Mouse (Mus musculus) heart, embryonic 15.5 days (tissue): Measurements from ENCODE around the gene Rrp36. TPM values are rescaled to one million over a fixed set of nuclear protein-coding genes. Genes with fewer than 3 reads are reported as not detected.

Experiments
- ATAC-seq: fragments of 200-750 bp; cut with Nextera tagmentation; replicated peaks from 2 replicates; pipeline ENCODE4 v1.8.0; 2017; ENCODE audit warnings: low read depth, moderate TSS enrichment; ENCODE audit not compliant: insufficient number of reproducible peaks, insufficient read depth, low FRiP score
- H3K27ac ChIP-seq: fragments of 300-500 bp; sonication (generic); 2 replicates; pipeline ENCODE4 v1.5.1; 2015; ENCODE audit warnings: mild to moderate bottlenecking, inconsistent platforms
- H3K27me3 ChIP-seq: fragments of 300-500 bp; sonication (generic); 2 replicates; pipeline ENCODE4 v1.6.1; 2015; ENCODE audit warnings: inconsistent platforms
- H3K36me3 ChIP-seq: fragments of 300-500 bp; sonication (generic); 2 replicates; pipeline ENCODE4 v1.6.1; 2015; ENCODE audit warnings: mild to moderate bottlenecking, inconsistent platforms
- H3K4me1 ChIP-seq: fragments of 300-500 bp; sonication (generic); replicated peaks from 2 replicates; pipeline ENCODE4 v1.6.1; 2015; ENCODE audit warnings: inconsistent platforms
- H3K4me2 ChIP-seq: fragments of 300-500 bp; sonication (generic); 2 replicates; pipeline ENCODE4 v1.6.1; 2015; ENCODE audit warnings: inconsistent platforms, mild to moderate bottlenecking, moderate library complexity
- H3K4me3 ChIP-seq: fragments of 300-500 bp; sonication (generic); 2 replicates; pipeline ENCODE4 v1.5.1; 2015; ENCODE audit warnings: mild to moderate bottlenecking, inconsistent platforms
- H3K9ac ChIP-seq: fragments of 300-500 bp; sonication (generic); 2 replicates; pipeline ENCODE4 v1.6.1; 2015; ENCODE audit warnings: mild to moderate bottlenecking, inconsistent platforms
- H3K9me3 ChIP-seq: fragments of 300-500 bp; sonication (generic); replicated peaks from 2 replicates; pipeline ENCODE4 v1.6.1; 2016; ENCODE audit warnings: inconsistent platforms
- WGBS: fragments of 180-500 bp; shearing (Covaris S2); methylation state at CpG from one replicate; pipeline ENCODE4 v1.1.7; 2015; ENCODE audit warnings: mixed read lengths; 5-methylcytosine and 5-hydroxymethylcytosine counted together
- polyA plus RNA-seq: library from polyadenylated mRNA; unstranded; fragments of >200 nt; fragmentation: Nextera tagmentation; extraction: Ambion mirVana; gene quantifications from 2 replicates; pipeline ENCODE4 v1.2.1, GENCODE M21; 2015

Gene Rrp36
- polyA plus RNA-seq, 1 experiment from 2014 or later, result 33.2 TPM

- 4% methylated on average over 41 of the region's 41 CpGs for WGBS
Measured at GRCm38 (mm10) chr17:46703971-46704886, 30.1 kb upstream of the Rrp36 start.

DNA sequence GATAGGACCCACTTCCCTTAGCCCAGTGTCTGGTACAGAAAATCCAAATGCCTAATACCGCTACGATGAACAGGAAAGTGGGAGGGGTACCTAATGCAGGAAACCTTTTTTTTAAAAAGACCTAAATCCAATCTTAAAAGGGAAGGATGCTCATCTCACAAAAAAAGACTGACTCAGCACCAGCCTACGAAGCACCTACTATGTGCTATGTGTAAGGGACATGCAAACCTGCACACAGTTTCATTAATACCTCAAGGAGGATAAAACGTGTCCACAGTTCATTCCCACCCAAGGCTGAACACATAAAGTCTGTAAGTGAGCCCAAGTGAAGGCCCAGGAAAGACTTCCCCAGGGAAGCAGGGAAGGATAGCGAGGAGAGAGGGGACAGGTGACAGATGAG lies 28.4 kb upstream of the Rrp36 start:
- H3K36me3 ChIP-seq, result peaks cover 6% of the 10 kb centered on the region; the same call in 1 of the 2 replicates
- H3K27me3 ChIP-seq, result no peaks in the 10 kb centered on the region
- WGBS, result 84% methylated on average over 5 of the region's 5 CpGs
- peak overlapping the region; percentile 98; the same call in 1 of the 2 replicates for H3K4me3 ChIP-seq
- no peak overlapping the region; the same call in 1 of the 2 replicates for H3K9ac ChIP-seq
- H3K27ac ChIP-seq, result no peak overlapping the region
- ATAC-seq, result no peak
- peaks cover 30% of the 10 kb centered on the region for H3K4me1 ChIP-seq
- peak overlapping the region; percentile 91 for H3K4me2 ChIP-seq
- no peaks in the 10 kb centered on the region for H3K9me3 ChIP-seq

More at GRCm38 (mm10) chr17:46703971-46704886, 30.1 kb upstream of the Rrp36 start:
- ATAC-seq, result peak; percentile 78
- Histone ChIP-seq H3K9ac (peak overlapping the region; percentile 96), H3K27ac (peak overlapping the region; percentile 95), H3K9me3 (no peaks in the 10 kb centered on the region), H3K27me3 (no peaks in the 10 kb centered on the region), H3K36me3 (peaks cover under 1% of the 10 kb centered on the region; the same call in 1 of the 2 replicates), H3K4me1 (peaks cover 30% of the 10 kb centered on the region), H3K4me3 (peak overlapping the region; percentile 98), H3K4me2 (peak overlapping the region; percentile 91)

DNA sequence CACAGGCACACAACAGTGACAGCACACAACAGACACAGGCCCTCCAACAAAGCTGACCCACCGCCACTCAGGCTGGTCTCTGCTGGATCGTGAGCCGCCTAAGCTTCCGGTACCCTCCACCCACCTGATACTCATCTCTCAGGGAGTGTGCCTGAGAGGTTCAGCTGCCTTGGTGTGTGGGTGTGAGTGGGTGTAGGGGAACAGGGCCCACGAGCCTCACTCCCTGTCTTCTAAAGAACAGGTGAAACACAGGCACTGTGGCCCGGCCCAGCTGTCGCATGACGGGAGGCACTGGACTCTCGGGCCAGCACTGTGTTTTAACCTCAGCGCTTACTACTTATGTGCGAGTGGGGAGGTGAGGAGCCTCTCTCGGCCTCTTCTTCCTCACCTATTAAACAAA lies 27.9 kb upstream of the Rrp36 start:
- Histone ChIP-seq H3K9me3 (no peaks in the 10 kb centered on the region), H3K4me3 (no peak overlapping the region), H3K4me1 (peaks cover 30% of the 10 kb centered on the region), H3K36me3 (peaks cover 7% of the 10 kb centered on the region; the same call in 1 of the 2 replicates), H3K9ac (0 out of 2 replicates have a peak overlapping the region, but pooled peaks have one; percentile 25), H3K4me2 (no peak overlapping the region), H3K27ac (no peak overlapping the region), H3K27me3 (no peaks in the 10 kb centered on the region)
- ATAC-seq, result no peak
- WGBS, result 91% methylated on average over 12 of the region's 12 CpGs

- no peaks in the 10 kb centered on the region for H3K27me3 ChIP-seq
- peaks cover 30% of the 10 kb centered on the region for H3K4me1 ChIP-seq
- no peaks in the 10 kb centered on the region for H3K9me3 ChIP-seq
- WGBS, result 79% methylated on average over 12 of the region's 12 CpGs
- peaks cover 7% of the 10 kb centered on the region; the same call in 1 of the 2 replicates for H3K36me3 ChIP-seq
- no peak for ATAC-seq
- no peak overlapping the region for H3K27ac ChIP-seq
- no peak overlapping the region for H3K4me3 ChIP-seq
- H3K4me2 ChIP-seq, result no peak overlapping the region
- H3K9ac ChIP-seq, result no peak overlapping the region
Measured at GRCm38 (mm10) chr17:46701489-46701888, 27.3 kb upstream of the Rrp36 start.

GRCm38 (mm10) chr17:46699912-46700311 lies 25.8 kb upstream of the Rrp36 start:
- no peak overlapping the region for H3K27ac ChIP-seq
- peaks cover 7% of the 10 kb centered on the region; the same call in 1 of the 2 replicates for H3K36me3 ChIP-seq
- no peak overlapping the region for H3K4me2 ChIP-seq
- H3K27me3 ChIP-seq, result no peaks in the 10 kb centered on the region
- H3K9ac ChIP-seq, result no peak overlapping the region
- no peaks in the 10 kb centered on the region for H3K9me3 ChIP-seq
- WGBS, result 78% methylated on average over 3 of the region's 3 CpGs
- peaks cover 24% of the 10 kb centered on the region for H3K4me1 ChIP-seq
- no peak for ATAC-seq
- H3K4me3 ChIP-seq, result no peak overlapping the region

DNA sequence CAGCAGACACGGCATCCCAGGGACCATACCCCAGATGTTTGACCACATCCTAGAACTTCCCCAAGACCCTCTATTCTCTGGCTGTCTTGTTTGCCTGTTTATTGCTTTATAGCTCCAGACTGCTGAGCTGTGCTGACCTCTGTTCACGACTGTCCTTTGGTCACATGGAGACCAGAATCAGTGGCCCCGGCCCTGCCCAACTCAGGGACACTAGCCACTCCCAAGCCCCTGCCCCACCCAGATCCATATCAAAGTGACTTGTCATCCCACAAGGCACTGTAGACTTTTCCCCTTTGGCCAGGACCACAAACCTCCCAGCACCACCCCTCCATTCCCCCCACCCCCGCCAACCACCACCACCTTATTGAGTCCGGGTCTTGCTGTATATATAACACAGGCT lies 25.1 kb upstream of the Rrp36 start:
- Histone ChIP-seq H3K27ac (no peak overlapping the region), H3K4me3 (no peak overlapping the region), H3K27me3 (no peaks in the 10 kb centered on the region), H3K4me2 (no peak overlapping the region), H3K4me1 (peaks cover 24% of the 10 kb centered on the region), H3K9me3 (no peaks in the 10 kb centered on the region), H3K36me3 (peaks cover 7% of the 10 kb centered on the region; the same call in 1 of the 2 replicates), H3K9ac (no peak overlapping the region)
- WGBS, result 86% methylated on average over 5 of the region's 5 CpGs
- no peak for ATAC-seq

GRCm38 (mm10) chr17:46698515-46698914 lies 24.4 kb upstream of the Rrp36 start:
- Histone ChIP-seq H3K4me1 (peaks cover 18% of the 10 kb centered on the region), H3K4me2 (no peak overlapping the region), H3K9ac (no peak overlapping the region), H3K27ac (no peak overlapping the region), H3K36me3 (peaks cover 7% of the 10 kb centered on the region; the same call in 1 of the 2 replicates), H3K27me3 (no peaks in the 10 kb centered on the region), H3K9me3 (no peaks in the 10 kb centered on the region), H3K4me3 (no peak overlapping the region)
- no peak for ATAC-seq
- 82% methylated on average over 6 of the region's 6 CpGs for WGBS

- ATAC-seq, result no peak
Measured at GRCm38 (mm10) chr17:46694517-46695063, 20.4 kb upstream of the Rrp36 start.

GRCm38 (mm10) chr17:46691390-46691789 lies 17.2 kb upstream of the Rrp36 start:
- 87% methylated on average over 2 of the region's 2 CpGs for WGBS
- no peaks in the 10 kb centered on the region for H3K9me3 ChIP-seq
- H3K9ac ChIP-seq, result no peak overlapping the region
- no peak for ATAC-seq
- H3K27ac ChIP-seq, result no peak overlapping the region
- H3K4me3 ChIP-seq, result no peak overlapping the region
- H3K4me1 ChIP-seq, result no peaks in the 10 kb centered on the region
- H3K36me3 ChIP-seq, result peaks cover 16% of the 10 kb centered on the region
- no peaks in the 10 kb centered on the region for H3K27me3 ChIP-seq
- no peak overlapping the region for H3K4me2 ChIP-seq

More at GRCm38 (mm10) chr17:46694517-46695063, 20.4 kb upstream of the Rrp36 start:
- WGBS, result 78% methylated on average over 1 of the region's 1 CpGs
- Histone ChIP-seq H3K4me3 (no peak overlapping the region), H3K9ac (no peak overlapping the region), H3K27me3 (no peaks in the 10 kb centered on the region), H3K36me3 (peaks cover 13% of the 10 kb centered on the region), H3K9me3 (no peaks in the 10 kb centered on the region), H3K27ac (no peak overlapping the region), H3K4me2 (no peak overlapping the region), H3K4me1 (no peaks in the 10 kb centered on the region)

- no peaks in the 10 kb centered on the region for H3K9me3 ChIP-seq
- H3K27me3 ChIP-seq, result no peaks in the 10 kb centered on the region
- H3K4me2 ChIP-seq, result no peak overlapping the region
- H3K27ac ChIP-seq, result no peak overlapping the region
- no peak overlapping the region for H3K9ac ChIP-seq
- peaks cover 23% of the 10 kb centered on the region for H3K36me3 ChIP-seq
- ATAC-seq, result no peak
- H3K4me3 ChIP-seq, result no peak overlapping the region
- no peaks in the 10 kb centered on the region for H3K4me1 ChIP-seq
- WGBS, result 66% methylated on average over 12 of the region's 12 CpGs
Measured at GRCm38 (mm10) chr17:46690665-46691064, 16.5 kb upstream of the Rrp36 start.

DNA sequence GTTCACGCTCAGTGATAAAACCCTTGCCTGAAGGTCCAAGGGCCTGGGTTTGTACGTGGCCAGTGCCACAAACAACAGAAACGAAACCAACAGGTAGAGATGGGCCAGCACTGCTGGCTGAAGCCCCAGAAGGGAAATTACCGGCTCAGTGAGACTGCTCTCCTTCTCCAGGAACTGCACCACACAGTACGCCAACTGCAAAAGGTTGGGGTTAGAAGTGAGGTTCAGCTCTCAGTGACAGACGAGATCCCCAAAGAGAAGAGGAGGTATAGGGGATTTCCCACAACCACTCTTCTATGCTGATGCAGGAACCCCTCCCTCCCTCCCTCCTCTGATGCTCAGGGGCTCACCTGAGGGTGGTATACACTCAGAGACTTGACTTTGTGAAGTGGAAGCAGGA lies 11.8 kb upstream of the Rrp36 start:
- Histone ChIP-seq H3K27ac (no peak overlapping the region), H3K9me3 (no peaks in the 10 kb centered on the region), H3K4me2 (no peak overlapping the region), H3K36me3 (peaks cover 45% of the 10 kb centered on the region), H3K4me3 (no peak overlapping the region), H3K4me1 (peaks cover 7% of the 10 kb centered on the region), H3K27me3 (no peaks in the 10 kb centered on the region), H3K9ac (no peak overlapping the region)
- 86% methylated on average over 6 of the region's 6 CpGs for WGBS
- ATAC-seq, result no peak
